Mouse (Mus musculus): ENCODE results near the gene Thpo.

GRCm38 (mm10) chr16:20710370-20710769 lies 23.9 kb downstream of the Thpo start:
- TF ChIP-seq CTCF (conservative IDR thresholded peaks at IDR 0.05 in 1 of 2, IDR thresholded peaks at IDR 0.05 in 1 of 2; ENCODE audit: low read depth in 2 of 2, low read length in 2 of 2) (no peak), EP300 (IDR thresholded peaks at IDR 0.05; ENCODE audit: low read length) (no peak), ELF1 (IDR thresholded peaks at IDR 0.05; ENCODE audit: low read depth, low read length) (no peak), CHD1 (IDR thresholded peaks at IDR 0.05; ENCODE audit: low read depth, low read length) (no peak), JUND (conservative IDR thresholded peaks at IDR 0.05; ENCODE audit: low read depth, low read length) (no peak), KAT2A (IDR thresholded peaks at IDR 0.05; ENCODE audit: insufficient replicate concordance, low read length) (no peak)
